Mouse (Mus musculus) CH12.LX (cell line): ENCODE data around the gene Abraxas2.

Experiments used
- CHD2 ChIP-seq: IDR thresholded peaks from 2 replicates; pipeline ENCODE4 v1.6.1; 2011; ENCODE audit warnings: low read length, improper control_type of control experiment
- CTCF ChIP-seq, 2 experiments: IDR thresholded peaks in 1 of 2; conservative IDR thresholded peaks in 1 of 2; 2 replicates each; pipeline ENCODE4 v1.5.1; 2011 to 2012; ENCODE audit warnings: low read depth in 2 of 2, low read length in 2 of 2, improper control_type of control experiment in 1 of 2, inconsistent platforms in 1 of 2, mild to moderate bottlenecking in 1 of 2, moderate library complexity in 1 of 2
- EP300 ChIP-seq: IDR thresholded peaks from 2 replicates; pipeline ENCODE4 v1.6.1; 2011; ENCODE audit warnings: low read length, improper control_type of control experiment
- NELFE ChIP-seq: IDR thresholded peaks from 2 replicates; pipeline ENCODE4 v1.6.1; 2011; ENCODE audit warnings: low read depth, low read length, improper control_type of control experiment
- POLR2A ChIP-seq: IDR thresholded peaks from 2 replicates; pipeline ENCODE4 v1.6.1; 2011; ENCODE audit warnings: low read depth, mild to moderate bottlenecking, improper control_type of control experiment, low read length
- SIN3A ChIP-seq: IDR thresholded peaks from 2 replicates; pipeline ENCODE4 v1.6.1; 2012; ENCODE audit warnings: low read length, improper control_type of control experiment, inconsistent platforms

- TF ChIP-seq EP300 (no peak), POLR2A (no peak), NELFE (no peak), CHD2 (no peak), CTCF (conservative IDR thresholded peaks at IDR 0.05 in 1 of 2, IDR thresholded peaks at IDR 0.05 in 1 of 2; ENCODE audit: low read depth in 2 of 2, low read length in 2 of 2) (no peak), SIN3A (no peak)
Measured at GRCm38 (mm10) chr7:132893336-132893735, 34.3 kb downstream of the Abraxas2 start.
